Mouse (Mus musculus) heart, adult 9 months (tissue): ENCODE results near the gene Rad17.

ENCODE experiments used
- DNase-seq, 2 experiments: peaks; one replicate each; pipeline ENCODE4 v3.0.0; 2022; ENCODE audit warnings: low spot score in 2 of 2

The Rad17 gene

DNA sequence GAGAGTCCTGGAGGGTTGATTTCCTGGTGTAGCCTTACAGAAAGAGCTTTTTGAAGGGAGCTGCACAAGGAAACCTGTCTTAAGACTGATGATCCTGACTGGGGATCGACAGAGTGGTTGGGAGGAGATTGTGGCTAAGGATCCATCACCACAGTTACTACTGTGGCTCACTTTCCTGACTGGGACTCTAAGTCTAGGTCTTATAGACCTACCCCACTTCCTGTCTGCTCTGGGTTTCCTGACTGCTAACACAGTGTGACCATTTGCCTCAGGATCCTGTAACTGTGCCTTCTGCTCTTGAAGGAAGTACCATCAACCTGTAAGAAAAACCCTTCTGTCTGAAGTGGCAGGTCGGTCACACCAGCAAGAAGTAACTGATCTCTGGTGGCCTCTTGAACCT lies 80.1 kb downstream of the Rad17 start:
- DNase-seq: no peak

DNA sequence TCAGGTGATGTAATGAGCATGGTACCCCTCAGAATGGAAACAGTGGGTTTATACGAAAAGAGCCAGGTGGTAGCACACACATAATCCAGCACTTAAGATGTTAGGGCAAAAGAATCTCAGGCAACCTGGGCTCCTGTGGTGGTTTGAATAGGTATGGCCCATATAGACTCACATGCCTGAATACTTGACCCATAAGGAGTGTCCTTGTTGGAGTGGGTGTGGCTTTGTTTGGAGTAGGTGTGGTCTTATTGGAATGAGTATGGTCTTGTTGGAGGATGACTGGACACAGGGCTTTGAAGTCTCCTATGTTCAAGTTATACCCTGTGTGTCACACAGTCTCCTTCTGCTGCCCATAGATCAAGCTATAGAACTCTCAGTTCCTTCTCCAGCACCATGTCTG lies 82.5 kb downstream of the Rad17 start:
- no peak for DNase-seq
